Mouse (Mus musculus) midbrain, postnatal 0 days (tissue): ENCODE measurements at regions not wholly inside any gene's neighbourhood (a gene's known extent, or its start where the extent isn't known, plus 50 kb on each side); places are given as distances from the start of the nearest gene placed in this dataset.
A peak's percentile ranks its signal among the peaks of the same experiment; 100 is the strongest.

ENCODE experiments used
- ATAC-seq: fragments of 200-750 bp; cut with Nextera tagmentation; 2 replicates; pipeline ENCODE4 v1.8.0; 2017; ENCODE audit warnings: moderate number of reproducible peaks, mild to moderate bottlenecking, moderate TSS enrichment, moderate library complexity; ENCODE audit not compliant: low FRiP score
- DNase-seq: peaks from one replicate; pipeline ENCODE4 v3.0.0-alpha.2; 2015; ENCODE audit warnings: low spot score
- H3K27ac ChIP-seq: fragments of 300-500 bp; sonication (generic); 2 replicates; pipeline ENCODE4 v1.5.1; 2014; ENCODE audit warnings: low read depth, mild to moderate bottlenecking, low read length, mixed read lengths
- H3K27me3 ChIP-seq: fragments of 300-500 bp; sonication (generic); 2 replicates; pipeline ENCODE4 v1.6.1; 2014; ENCODE audit warnings: low read length, control low read depth, mixed read lengths; ENCODE audit not compliant: insufficient read depth
- H3K36me3 ChIP-seq: fragments of 300-500 bp; sonication (generic); 2 replicates; pipeline ENCODE4 v1.6.1; 2014; ENCODE audit warnings: low read length, control low read depth, mixed read lengths; ENCODE audit not compliant: insufficient read depth
- H3K4me1 ChIP-seq: fragments of 300-500 bp; sonication (generic); 2 replicates; pipeline ENCODE4 v1.6.1; 2014; ENCODE audit warnings: mild to moderate bottlenecking, control low read depth, antibody characterized with exemption, low read length, mixed read lengths; ENCODE audit not compliant: insufficient read depth
- H3K4me2 ChIP-seq: fragments of 300-500 bp; sonication (generic); 2 replicates; pipeline ENCODE4 v1.6.1; 2014; ENCODE audit warnings: low read depth, mild to moderate bottlenecking, low read length, mixed read lengths; ENCODE audit not compliant: poor library complexity, severe bottlenecking
- H3K4me3 ChIP-seq: fragments of 300-500 bp; sonication (generic); 2 replicates; pipeline ENCODE4 v1.5.1; 2014; ENCODE audit warnings: low read depth, mild to moderate bottlenecking, low read length, moderate library complexity
- H3K9ac ChIP-seq: fragments of 300-500 bp; sonication (generic); replicated peaks from 2 replicates; pipeline ENCODE4 v1.6.1; 2014; ENCODE audit warnings: mild to moderate bottlenecking, low read length, moderate library complexity, mixed read lengths; ENCODE audit not compliant: poor library complexity, severe bottlenecking
- H3K9me3 ChIP-seq: fragments of 300-500 bp; sonication (generic); 2 replicates; pipeline ENCODE4 v1.6.1; 2016; ENCODE audit warnings: low read length, control low read depth
- CTCF ChIP-seq: IDR thresholded peaks from 2 replicates; pipeline ENCODE4 v1.5.1; 2016; ENCODE audit warnings: antibody characterized with exemption, mild to moderate bottlenecking
- WGBS: fragments of 180-500 bp; shearing (Covaris S2); extraction: QIAGEN DNeasy Blood & Tissue Kit; methylation state at CpG from one replicate; pipeline ENCODE4 v1.1.7; 2014; 5-methylcytosine and 5-hydroxymethylcytosine counted together

GRCm38 (mm10) chr1:19786971-19787370 lies 578.3 kb downstream of the Tfap2b start:
- WGBS: 57% methylated on average over 2 of the region's 2 CpGs
- H3K4me1 ChIP-seq: no peaks in the 10 kb centered on the region
- H3K4me2 ChIP-seq: no peak overlapping the region
- no peak overlapping the region for H3K9ac ChIP-seq
- H3K36me3 ChIP-seq: no peaks in the 10 kb centered on the region
- no peak overlapping the region for H3K27ac ChIP-seq
- no peak for TF ChIP-seq CTCF
- no peaks in the 10 kb centered on the region for H3K9me3 ChIP-seq
- H3K27me3 ChIP-seq: no peaks in the 10 kb centered on the region
- ATAC-seq (no peak), DNase-seq (no peak)
- H3K4me3 ChIP-seq: no peak overlapping the region

DNA sequence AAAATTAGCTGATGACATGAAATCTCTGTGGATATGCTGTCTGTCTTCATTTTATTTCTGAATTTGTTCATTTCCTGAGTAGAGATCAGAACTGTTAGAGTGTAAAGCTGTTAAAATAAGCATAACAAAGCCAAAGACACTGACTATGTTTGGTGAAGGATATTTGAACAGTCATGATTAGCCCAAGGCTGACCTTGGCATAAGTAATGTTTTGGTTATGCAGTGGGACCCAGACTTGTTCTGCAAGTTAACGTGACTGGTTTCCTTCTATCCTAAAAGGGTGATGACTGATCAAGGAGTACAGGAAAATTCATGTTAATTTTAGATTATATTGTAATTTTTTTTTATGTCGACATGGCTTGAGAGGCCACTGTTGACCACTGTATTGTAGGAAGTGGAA lies 585.4 kb downstream of the Tfap2b start:
- no peaks in the 10 kb centered on the region for H3K4me1 ChIP-seq
- ATAC-seq (no peak), DNase-seq (no peak)
- no peak overlapping the region for H3K27ac ChIP-seq
- no peaks in the 10 kb centered on the region for H3K27me3 ChIP-seq
- no peak overlapping the region for H3K9ac ChIP-seq
- H3K36me3 ChIP-seq: no peaks in the 10 kb centered on the region
- TF ChIP-seq CTCF: no peak
- no peak overlapping the region for H3K4me2 ChIP-seq
- no peak overlapping the region for H3K4me3 ChIP-seq
- no peaks in the 10 kb centered on the region for H3K9me3 ChIP-seq
- 79% methylated on average over 2 of the region's 2 CpGs for WGBS

DNA sequence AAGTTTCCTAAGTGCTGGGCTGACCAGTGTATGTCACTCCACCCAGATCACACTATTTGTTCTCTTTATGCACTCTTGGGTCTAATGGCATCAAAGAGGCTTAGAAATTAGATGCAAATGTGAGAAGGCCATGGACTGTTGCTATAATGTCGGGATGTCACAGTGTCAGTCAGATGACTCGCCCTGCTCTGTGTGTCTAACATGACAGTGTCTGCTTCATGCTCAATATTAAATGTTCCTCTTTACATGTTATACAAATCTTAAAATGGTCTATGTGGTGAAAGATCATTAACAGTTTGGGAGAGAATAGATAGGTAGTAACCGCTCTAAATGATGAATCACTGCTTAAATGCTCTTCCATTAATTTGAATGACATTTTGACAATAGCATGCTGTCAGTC lies 617.2 kb downstream of the Tfap2b start:
- no peaks in the 10 kb centered on the region for H3K9me3 ChIP-seq
- H3K27ac ChIP-seq: no peak overlapping the region
- H3K4me2 ChIP-seq: no peak overlapping the region
- H3K4me3 ChIP-seq: no peak overlapping the region
- H3K9ac ChIP-seq: no peak overlapping the region
- WGBS: 53% methylated on average over 3 of the region's 3 CpGs
- TF ChIP-seq CTCF: no peak
- H3K4me1 ChIP-seq: no peaks in the 10 kb centered on the region
- no peaks in the 10 kb centered on the region for H3K27me3 ChIP-seq
- ATAC-seq (0 out of 2 replicates have a peak, but pooled peaks have one; percentile 5), DNase-seq (no peak)
- H3K36me3 ChIP-seq: no peaks in the 10 kb centered on the region

DNA sequence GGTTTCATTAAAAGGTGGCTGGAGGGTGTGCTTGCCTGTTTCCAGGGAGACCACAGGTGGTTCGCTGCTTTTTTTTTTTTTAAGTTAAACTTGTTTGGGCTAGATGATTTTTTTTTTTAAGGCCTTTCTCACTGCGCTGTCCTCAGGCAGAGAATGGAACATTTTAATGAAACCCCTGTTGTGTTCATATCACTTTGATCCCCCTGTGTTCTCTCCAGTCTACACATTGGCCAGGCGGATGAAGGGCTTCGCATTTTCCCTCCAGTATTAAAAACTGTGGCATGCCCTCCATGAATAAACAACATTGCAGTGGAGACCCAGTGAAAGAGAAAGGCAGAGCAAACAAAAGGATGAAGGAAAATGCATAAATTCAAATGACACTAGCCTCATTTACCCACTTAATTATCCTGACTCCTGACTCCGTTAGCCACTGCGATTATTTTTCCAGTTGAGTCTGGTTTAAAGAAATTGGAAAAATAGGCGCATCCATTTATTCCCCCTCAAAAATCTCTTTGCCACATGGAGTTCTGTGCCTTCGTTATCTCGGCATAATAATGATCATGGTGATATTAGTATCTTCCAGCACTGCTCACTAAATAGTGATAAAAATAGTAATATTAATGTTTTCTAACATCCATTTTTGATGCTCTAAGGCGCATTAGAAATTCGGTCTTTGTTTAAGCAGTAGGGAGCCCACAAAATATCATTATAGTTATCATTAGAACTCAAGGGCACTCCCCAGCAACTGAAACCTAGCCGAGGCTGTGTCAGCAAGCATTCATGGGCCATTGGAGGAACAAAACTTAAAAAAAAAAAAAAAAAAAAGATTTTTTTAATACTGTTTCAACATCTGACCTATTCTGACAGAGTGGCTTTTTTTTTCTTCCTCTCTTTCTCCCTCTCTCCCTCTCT lies 618.0 kb downstream of the Tfap2b start:
- no peaks in the 10 kb centered on the region for H3K36me3 ChIP-seq
- WGBS: 41% methylated on average over 12 of the region's 12 CpGs
- no peak overlapping the region for H3K4me3 ChIP-seq
- H3K27ac ChIP-seq: no peak overlapping the region
- DNase-seq (no peak), ATAC-seq (peak; percentile 85)
- no peaks in the 10 kb centered on the region for H3K9me3 ChIP-seq
- H3K27me3 ChIP-seq: no peaks in the 10 kb centered on the region
- H3K9ac ChIP-seq: no peak overlapping the region
- H3K4me1 ChIP-seq: no peaks in the 10 kb centered on the region
- no peak for TF ChIP-seq CTCF
- H3K4me2 ChIP-seq: no peak overlapping the region

- Histone ChIP-seq H3K9me3 (no peaks in the 10 kb centered on the region), H3K36me3 (no peaks in the 10 kb centered on the region), H3K27me3 (no peaks in the 10 kb centered on the region), H3K27ac (no peak overlapping the region), H3K9ac (no peak overlapping the region), H3K4me2 (no peak overlapping the region), H3K4me1 (no peaks in the 10 kb centered on the region), H3K4me3 (no peak overlapping the region)
- WGBS: 80% methylated on average over 3 of the region's 3 CpGs
- no peak for ATAC-seq
- peak; percentile 37 for DNase-seq
- TF ChIP-seq CTCF: no peak
These were observed 641.2 kb downstream of the Tfap2b start for GRCm38 (mm10) chr1:19849918-19850317.

DNA sequence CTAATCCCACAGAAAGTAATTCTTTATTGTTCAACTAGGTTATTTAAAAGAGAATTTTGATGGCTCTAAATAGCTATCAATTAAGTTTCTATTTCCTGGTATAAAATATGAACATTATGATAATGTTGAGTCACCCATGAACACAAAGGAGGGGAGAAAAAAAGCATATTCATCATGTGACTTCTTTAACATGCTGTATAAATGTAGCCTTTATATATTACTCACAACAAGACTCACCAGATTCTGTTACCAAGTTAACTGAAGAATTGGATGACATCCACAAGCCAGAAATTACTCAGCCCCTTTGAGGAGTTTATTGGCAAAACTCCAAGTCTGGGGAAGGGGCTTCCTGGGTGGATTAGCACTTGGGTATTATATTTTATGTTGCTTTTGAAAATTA lies 648.5 kb downstream of the Tfap2b start:
- H3K4me2 ChIP-seq: no peak overlapping the region
- H3K4me3 ChIP-seq: no peak overlapping the region
- DNase-seq: no peak
- ATAC-seq: no peak
- no peak overlapping the region for H3K27ac ChIP-seq
- TF ChIP-seq CTCF: no peak
- H3K36me3 ChIP-seq: no peaks in the 10 kb centered on the region
- no peaks in the 10 kb centered on the region for H3K4me1 ChIP-seq
- H3K9ac ChIP-seq: no peak overlapping the region
- H3K27me3 ChIP-seq: no peaks in the 10 kb centered on the region
- no peaks in the 10 kb centered on the region for H3K9me3 ChIP-seq
